20 mouse cellular contexts compared by ENCODE assay signal in genomic region chr2:114049372-114049771, GRCm38 (mm10). TPM values are rescaled to one million over a fixed set of nuclear protein-coding genes. Genes with fewer than 3 reads are reported as not detected.
"Had no signal": no experiment of that assay in that cellular context is flagged by ENCODE, and none has a peak within 500 bp of the region (broad histone marks: within the 10 kb centered on the region; RNA-seq: fewer than 3 reads in every experiment).

No protein-coding gene starts in this region.

- H3K27me3 ChIP-seq: limb, embryonic 15.5 days; liver, embryonic 12.5 days; midbrain, embryonic 12.5 days; neural tube, embryonic 15.5 days had no signal

- DNase-seq: kidney, postnatal 25 days; layer of hippocampus, adult 9-11 months; layer of hippocampus, postnatal 36 days; lung, embryonic 14.5 days; lung, postnatal 10 days; lung, postnatal 4 days; right cerebral cortex, adult 18-20 months; right cerebral cortex, postnatal 25 days; thymus, postnatal 36 days had no signal

- H3K4me3 ChIP-seq: liver, embryonic 12.5 days; midbrain, embryonic 12.5 days; neural tube, embryonic 15.5 days had no signal

- ATAC-seq: liver, embryonic 12.5 days had no signal

- H3K36me3 ChIP-seq: limb, embryonic 15.5 days; liver, embryonic 12.5 days; midbrain, embryonic 12.5 days; neural tube, embryonic 15.5 days had no signal

- H3K9me3 ChIP-seq: limb, embryonic 15.5 days; liver, embryonic 12.5 days; midbrain, embryonic 12.5 days; neural tube, embryonic 15.5 days had no signal

- H3K9ac ChIP-seq: limb, embryonic 15.5 days; liver, embryonic 12.5 days; lung, embryonic 14.5 days; midbrain, embryonic 12.5 days; neural tube, embryonic 15.5 days had no signal

- H3K4me2 ChIP-seq: limb, embryonic 15.5 days; liver, embryonic 12.5 days; midbrain, embryonic 12.5 days; neural tube, embryonic 15.5 days had no signal

- H3K27ac ChIP-seq: limb, embryonic 15.5 days; liver, embryonic 12.5 days; midbrain, embryonic 12.5 days; neural tube, embryonic 15.5 days had no signal

- H3K4me1 ChIP-seq: liver, embryonic 12.5 days; midbrain, embryonic 12.5 days; neural tube, embryonic 15.5 days had no signal

RNA-seq across cellular contexts. Expression of gene Actc1, which starts 4.0 kb away (rescaled TPM):
- total RNA-seq: layer of hippocampus, adult 18-20 months; layer of hippocampus, postnatal 36 days; left cerebral cortex, postnatal 25 days; megakaryocyte, adult 5-6 weeks had no signal

RNA-seq across cellular contexts. Expression of gene Gjd2, which starts 36.0 kb away (rescaled TPM):
- total RNA-seq: megakaryocyte, adult 5-6 weeks had no signal
- polyA plus RNA-seq: limb, embryonic 11.5 days; liver, embryonic 16.5 days; lung, embryonic 14.5 days; small intestine, adult 2 months; thymus, postnatal 0 days had no signal
